Mouse (Mus musculus) testis, adult 2 months (tissue): ENCODE measurements around the gene Inafm2. TPM values are rescaled to one million over a fixed set of nuclear protein-coding genes. Genes with fewer than 3 reads are reported as not detected.
A peak's percentile ranks its signal among the peaks of the same experiment; 100 is the strongest.

ENCODE experiments used
- H3K27ac ChIP-seq: fragments of 200-500 bp; 2 replicates; pipeline ENCODE4 v1.5.1; 2012; ENCODE audit warnings: low read depth, low read length; ENCODE audit not compliant: control insufficient read depth, insufficient read depth
- H3K27me3 ChIP-seq: fragments of 200-500 bp; 2 replicates; pipeline ENCODE4 v1.6.1; 2012; ENCODE audit warnings: mild to moderate bottlenecking, low read length, moderate library complexity; ENCODE audit not compliant: control insufficient read depth, insufficient read depth
- H3K36me3 ChIP-seq: fragments of 200-500 bp; 2 replicates; pipeline ENCODE4 v1.6.1; 2012; ENCODE audit warnings: mild to moderate bottlenecking, low read length; ENCODE audit not compliant: control insufficient read depth, insufficient read depth
- H3K4me1 ChIP-seq: fragments of 200-500 bp; 2 replicates; pipeline ENCODE4 v1.6.1; 2012; ENCODE audit warnings: low read length; ENCODE audit not compliant: control insufficient read depth, insufficient read depth
- H3K4me3 ChIP-seq: fragments of 200-500 bp; 2 replicates; pipeline ENCODE4 v1.5.1; 2012; ENCODE audit warnings: low read depth, mild to moderate bottlenecking, low read length, moderate library complexity, mixed read lengths; ENCODE audit not compliant: control insufficient read depth
- CTCF ChIP-seq: fragments of 200-500 bp; IDR thresholded peaks from 2 replicates; pipeline ENCODE4 v1.5.1; 2012; ENCODE audit warnings: low read depth, mild to moderate bottlenecking, inconsistent platforms, low read length, moderate library complexity; ENCODE audit not compliant: control insufficient read depth, insufficient read depth, insufficient replicate concordance
- POLR2A ChIP-seq: fragments of 200-500 bp; IDR thresholded peaks from 2 replicates; pipeline ENCODE4 v1.6.1; 2012; ENCODE audit warnings: low read depth, mild to moderate bottlenecking, inconsistent platforms, low read length, moderate library complexity; ENCODE audit not compliant: control insufficient read depth
- polyA plus RNA-seq: library from polyadenylated mRNA; depleted of rRNA; stranded (reverse); fragments of >200 nt; gene quantifications from 2 replicates; pipeline ENCODE4 v1.2.3, GENCODE M21; 2012

Inafm2 gene
- polyA plus RNA-seq, 1 experiment: 12.6 TPM

GRCm38 (mm10) chr2:118727911-118728310 is 17.6 kb upstream of the Inafm2 start:
- Histone ChIP-seq H3K27ac (no peak overlapping the region), H3K4me3 (no peak overlapping the region), H3K36me3 (no peaks in the 10 kb centered on the region), H3K27me3 (no peaks in the 10 kb centered on the region), H3K4me1 (peaks cover 18% of the 10 kb centered on the region)
- TF ChIP-seq POLR2A (no peak), CTCF (no peak)

- Histone ChIP-seq H3K27me3 (no peaks in the 10 kb centered on the region), H3K4me3 (no peak within 1 kb of the TSS), H3K4me1 (peaks cover 18% of the 10 kb centered on the region), H3K27ac (no peak within 1 kb of the TSS), H3K36me3 (no peaks in the 10 kb centered on the region)
- TF ChIP-seq POLR2A (no peak), CTCF (no peak)
Observed at GRCm38 (mm10) chr2:118728337-118728736, 17.2 kb upstream of the Inafm2 start, which contains the start of gene Plcb2. Gene Plcb2 (minus strand): TSS chr2:118728438.

GRCm38 (mm10) chr2:118729194-118729593 is 16.4 kb upstream of the Inafm2 start:
- Histone ChIP-seq H3K4me3 (no peak overlapping the region), H3K27me3 (no peaks in the 10 kb centered on the region), H3K4me1 (peaks cover 15% of the 10 kb centered on the region), H3K36me3 (no peaks in the 10 kb centered on the region), H3K27ac (no peak overlapping the region)
- no peak for TF ChIP-seq POLR2A
- no peak for TF ChIP-seq CTCF

- Histone ChIP-seq H3K27me3 (no peaks in the 10 kb centered on the region), H3K27ac (no peak overlapping the region)
- TF ChIP-seq CTCF: no peak
- TF ChIP-seq POLR2A: no peak
Observed at GRCm38 (mm10) chr2:118729816-118730621, 15.5 kb upstream of the Inafm2 start.

GRCm38 (mm10) chr2:118730622-118730915 is 15.0 kb upstream of the Inafm2 start:
- TF ChIP-seq CTCF (peak; percentile 51; the same call in 1 of the 2 replicates), POLR2A (no peak)
- H3K27me3 ChIP-seq: no peaks in the 10 kb centered on the region
- H3K4me3 ChIP-seq: no peak overlapping the region
- H3K27ac ChIP-seq: no peak overlapping the region
- H3K4me1 ChIP-seq: peaks cover 12% of the 10 kb centered on the region
- no peaks in the 10 kb centered on the region for H3K36me3 ChIP-seq

More at GRCm38 (mm10) chr2:118729816-118730621, 15.5 kb upstream of the Inafm2 start:
- Histone ChIP-seq H3K4me3 (no peak overlapping the region), H3K36me3 (no peaks in the 10 kb centered on the region), H3K4me1 (peaks cover 15% of the 10 kb centered on the region)

GRCm38 (mm10) chr2:118731981-118732380 is 13.6 kb upstream of the Inafm2 start:
- H3K4me3 ChIP-seq: no peak overlapping the region
- peaks cover 12% of the 10 kb centered on the region for H3K4me1 ChIP-seq
- no peaks in the 10 kb centered on the region for H3K36me3 ChIP-seq
- TF ChIP-seq POLR2A: no peak
- TF ChIP-seq CTCF: no peak
- no peaks in the 10 kb centered on the region for H3K27me3 ChIP-seq
- H3K27ac ChIP-seq: no peak overlapping the region

GRCm38 (mm10) chr2:118733341-118733740 is 12.2 kb upstream of the Inafm2 start:
- Histone ChIP-seq H3K36me3 (no peaks in the 10 kb centered on the region), H3K27me3 (no peaks in the 10 kb centered on the region), H3K27ac (no peak overlapping the region), H3K4me3 (no peak overlapping the region), H3K4me1 (peaks cover 9% of the 10 kb centered on the region)
- TF ChIP-seq CTCF (no peak), POLR2A (no peak)

- H3K36me3 ChIP-seq: no peaks in the 10 kb centered on the region
- TF ChIP-seq POLR2A (no peak), CTCF (no peak)
- H3K4me3 ChIP-seq: no peak overlapping the region
- no peaks in the 10 kb centered on the region for H3K27me3 ChIP-seq
- no peak overlapping the region for H3K27ac ChIP-seq
- H3K4me1 ChIP-seq: peaks cover 9% of the 10 kb centered on the region
Observed at GRCm38 (mm10) chr2:118740341-118740740, 5.2 kb upstream of the Inafm2 start.
